Mouse (Mus musculus): ENCODE results near the gene AI413582.

Gene AI413582

GRCm38 (mm10) chr17:27565163-27565941 lies at the start of gene AI413582:
Gene AI413582 (minus strand): TSS chr17:27565756.
- DNase-seq (ENCODE audit: low read depth, low spot score), result peak; percentile 72

- no peak for DNase-seq (ENCODE audit: low read depth, low spot score)
Observed at GRCm38 (mm10) chr17:27613016-27613415, 47.5 kb upstream of the AI413582 start.

GRCm38 (mm10) chr17:27611994-27612393 lies 46.4 kb upstream of the AI413582 start:
- no peak for DNase-seq (ENCODE audit: low read depth, low spot score)

GRCm38 (mm10) chr17:27611519-27611884 lies 45.9 kb upstream of the AI413582 start:
- no peak for DNase-seq (ENCODE audit: low read depth, low spot score)

GRCm38 (mm10) chr17:27610679-27611518 lies 45.3 kb upstream of the AI413582 start:
- peak; percentile 93 for DNase-seq (ENCODE audit: low read depth, low spot score)

GRCm38 (mm10) chr17:27609576-27609975 lies 44.0 kb upstream of the AI413582 start:
- DNase-seq (ENCODE audit: low read depth, low spot score), result no peak

- no peak for DNase-seq (ENCODE audit: low read depth, low spot score)
Observed at GRCm38 (mm10) chr17:27603522-27604234, 38.1 kb upstream of the AI413582 start.

- no peak for DNase-seq (ENCODE audit: low read depth, low spot score)
Observed at GRCm38 (mm10) chr17:27603036-27603435, 37.5 kb upstream of the AI413582 start.

GRCm38 (mm10) chr17:27600869-27601268 lies 35.3 kb upstream of the AI413582 start:
- DNase-seq (ENCODE audit: low read depth, low spot score), result no peak

GRCm38 (mm10) chr17:27600286-27600685 lies 34.7 kb upstream of the AI413582 start:
- DNase-seq (ENCODE audit: low read depth, low spot score), result no peak

- no peak for DNase-seq (ENCODE audit: low read depth, low spot score)
Observed at GRCm38 (mm10) chr17:27596376-27597190, 31.0 kb upstream of the AI413582 start.

- no peak for DNase-seq (ENCODE audit: low read depth, low spot score)
Observed at GRCm38 (mm10) chr17:27595659-27596375, 30.3 kb upstream of the AI413582 start.

- DNase-seq (ENCODE audit: low read depth, low spot score), result no peak
Observed at GRCm38 (mm10) chr17:27592565-27592910, 27.0 kb upstream of the AI413582 start.

GRCm38 (mm10) chr17:27591826-27592564 lies 26.4 kb upstream of the AI413582 start:
- DNase-seq (ENCODE audit: low read depth, low spot score), result no peak

GRCm38 (mm10) chr17:27588231-27588630 lies 22.7 kb upstream of the AI413582 start:
- no peak for DNase-seq (ENCODE audit: low read depth, low spot score)

- DNase-seq (ENCODE audit: low read depth, low spot score), result no peak
Observed at GRCm38 (mm10) chr17:27587252-27587651, 21.7 kb upstream of the AI413582 start.

- no peak for DNase-seq (ENCODE audit: low read depth, low spot score)
Observed at GRCm38 (mm10) chr17:27586661-27587060, 21.1 kb upstream of the AI413582 start.

GRCm38 (mm10) chr17:27583185-27583894 lies 17.8 kb upstream of the AI413582 start:
- DNase-seq (ENCODE audit: low read depth, low spot score), result no peak

- peak; percentile 64 for DNase-seq (ENCODE audit: low read depth, low spot score)
Observed at GRCm38 (mm10) chr17:27580392-27581068, 15.0 kb upstream of the AI413582 start.
